Mouse (Mus musculus): ENCODE results near the gene Sdk2. TPM values are rescaled to one million over a fixed set of nuclear protein-coding genes. Genes with fewer than 3 reads are reported as not detected.
A peak's percentile ranks its signal among the peaks of the same experiment; 100 is the strongest.

Sdk2 gene
- polyA plus RNA-seq, 1 experiment from 2014 or later: 1.4 TPM

- H3K9me3 ChIP-seq (replicated peaks): no peaks in the 10 kb centered on the region
- no peak overlapping the region for H3K27ac ChIP-seq
- no peak overlapping the region for H3K9ac ChIP-seq
- ATAC-seq (replicated peaks; ENCODE audit: insufficient number of reproducible peaks, insufficient read depth, low FRiP score, low read depth): no peak
- H3K4me1 ChIP-seq (replicated peaks): no peaks in the 10 kb centered on the region
- no peak overlapping the region for H3K4me3 ChIP-seq
- H3K4me2 ChIP-seq: no peak overlapping the region
- H3K36me3 ChIP-seq: no peaks in the 10 kb centered on the region
- WGBS: 91% methylated on average over 11 of the region's 11 CpGs
- H3K27me3 ChIP-seq: no peaks in the 10 kb centered on the region
These were observed 224.0 kb downstream of the Sdk2 start for GRCm38 (mm10) chr11:113842879-113843278.

DNA sequence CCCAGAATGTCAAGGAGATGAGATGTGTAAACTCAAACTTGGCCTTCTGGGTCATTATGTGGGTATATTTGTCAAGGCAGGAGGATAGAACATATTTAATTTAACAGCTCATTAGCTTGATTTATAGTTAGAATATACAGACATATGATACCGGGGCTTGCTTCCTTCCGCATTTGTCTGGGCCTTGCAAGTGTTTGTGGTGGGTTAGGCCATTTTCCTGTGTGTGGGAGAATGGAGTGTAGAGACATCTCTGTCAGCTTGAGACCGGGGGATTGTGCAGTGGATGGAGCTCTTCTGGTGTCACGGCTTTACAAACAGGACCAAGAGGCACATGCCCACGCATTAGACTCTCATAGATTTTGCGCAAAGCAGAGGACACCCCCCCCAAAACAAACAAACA, 235.2 kb downstream of the Sdk2 start:
- Histone ChIP-seq H3K9me3 (replicated peaks) (no peaks in the 10 kb centered on the region), H3K9ac (no peak overlapping the region), H3K36me3 (no peaks in the 10 kb centered on the region), H3K4me2 (no peak overlapping the region), H3K27ac (no peak overlapping the region), H3K27me3 (0 out of 2 replicates have a peak, but pooled peaks cover 4% of the 10 kb centered on the region), H3K4me3 (no peak overlapping the region), H3K4me1 (replicated peaks) (0 out of 2 replicates have a peak, but pooled peaks cover 2% of the 10 kb centered on the region)
- WGBS: 86% methylated on average over 6 of the region's 6 CpGs
- no peak for ATAC-seq (replicated peaks; ENCODE audit: insufficient number of reproducible peaks, insufficient read depth, low FRiP score, low read depth)

DNA sequence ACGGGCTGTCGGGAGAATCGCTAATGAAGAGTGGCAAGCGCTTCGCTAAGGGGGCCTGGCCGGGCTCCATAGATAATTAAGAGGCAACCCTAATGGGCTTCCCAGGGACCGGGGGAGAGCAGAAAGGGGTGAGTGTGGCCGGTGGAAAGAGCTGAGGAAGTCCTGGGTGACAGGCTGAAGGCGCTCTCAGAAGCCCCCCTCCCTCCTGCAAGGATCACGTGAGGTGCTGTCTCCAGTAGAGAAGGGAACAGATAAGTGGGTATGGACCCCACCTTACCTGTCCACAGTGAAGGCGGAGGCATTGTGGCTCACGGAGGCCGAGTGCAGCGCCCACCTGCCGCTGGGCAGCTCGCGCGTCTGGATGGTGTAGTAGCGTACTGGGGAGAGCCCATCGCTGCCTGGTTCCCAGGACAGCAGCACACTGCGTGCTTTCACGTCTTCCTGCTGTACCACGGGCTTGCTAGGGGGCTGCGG, 238.7 kb downstream of the Sdk2 start:
- no peak for ATAC-seq (replicated peaks; ENCODE audit: insufficient number of reproducible peaks, insufficient read depth, low FRiP score, low read depth)

GRCm38 (mm10) chr11:113820005-113820404, 246.8 kb downstream of the Sdk2 start:
- H3K4me2 ChIP-seq: no peak overlapping the region
- 79% methylated on average over 10 of the region's 10 CpGs for WGBS
- H3K27me3 ChIP-seq: no peaks in the 10 kb centered on the region
- H3K9ac ChIP-seq: no peak overlapping the region
- H3K4me1 ChIP-seq (replicated peaks): peaks cover 9% of the 10 kb centered on the region
- H3K9me3 ChIP-seq (replicated peaks): no peaks in the 10 kb centered on the region
- no peak overlapping the region for H3K27ac ChIP-seq
- no peak for ATAC-seq (replicated peaks; ENCODE audit: insufficient number of reproducible peaks, insufficient read depth, low FRiP score, low read depth)
- no peak overlapping the region for H3K4me3 ChIP-seq
- H3K36me3 ChIP-seq: no peaks in the 10 kb centered on the region

More for the DNA sequence above, 238.7 kb downstream of the Sdk2 start:
- H3K9ac ChIP-seq: no peak overlapping the region
- no peak overlapping the region for H3K27ac ChIP-seq
- no peak overlapping the region for H3K4me3 ChIP-seq
- no peaks in the 10 kb centered on the region for H3K36me3 ChIP-seq
- 50% methylated on average over 24 of the region's 24 CpGs for WGBS
- H3K4me1 ChIP-seq (replicated peaks): no peaks in the 10 kb centered on the region
- H3K9me3 ChIP-seq (replicated peaks): no peaks in the 10 kb centered on the region
- no peak overlapping the region for H3K4me2 ChIP-seq
- 0 out of 2 replicates have a peak, but pooled peaks cover 4% of the 10 kb centered on the region for H3K27me3 ChIP-seq

DNA sequence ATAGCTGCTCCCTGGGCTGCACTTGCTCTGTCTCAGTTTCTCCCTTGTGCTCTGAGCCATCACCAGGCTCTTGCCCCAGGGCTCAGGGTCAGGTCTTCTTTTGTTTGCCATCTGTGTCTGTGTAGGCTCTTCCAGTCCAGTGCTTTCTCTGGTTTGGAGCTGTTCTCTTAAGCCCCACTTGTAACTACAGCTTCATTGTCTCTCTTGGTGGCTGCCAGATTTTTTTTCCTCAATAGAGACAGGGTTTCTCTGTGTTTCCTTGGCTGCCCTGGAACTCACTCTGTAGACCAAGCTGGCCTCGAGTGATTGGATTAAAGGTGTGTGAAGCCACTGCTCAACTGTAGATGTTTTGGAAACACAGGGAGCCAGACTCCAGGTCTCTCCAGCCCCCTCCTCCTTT, 247.8 kb downstream of the Sdk2 start:
- WGBS: 30% methylated on average over 1 of the region's 1 CpGs
- no peaks in the 10 kb centered on the region for H3K36me3 ChIP-seq
- no peak overlapping the region for H3K9ac ChIP-seq
- ATAC-seq (replicated peaks; ENCODE audit: insufficient number of reproducible peaks, insufficient read depth, low FRiP score, low read depth): no peak
- H3K4me3 ChIP-seq: no peak overlapping the region
- H3K9me3 ChIP-seq (replicated peaks): no peaks in the 10 kb centered on the region
- no peak overlapping the region for H3K4me2 ChIP-seq
- H3K27ac ChIP-seq: no peak overlapping the region
- peaks cover 9% of the 10 kb centered on the region for H3K4me1 ChIP-seq (replicated peaks)
- H3K27me3 ChIP-seq: no peaks in the 10 kb centered on the region

GRCm38 (mm10) chr11:113816971-113817548, 249.8 kb downstream of the Sdk2 start:
- WGBS: 55% methylated on average over 12 of the region's 12 CpGs
- 0 out of 2 replicates have a peak overlapping the region, but pooled peaks have one; percentile 20 for H3K27ac ChIP-seq
- ATAC-seq (replicated peaks; ENCODE audit: insufficient number of reproducible peaks, insufficient read depth, low FRiP score, low read depth): no peak

DNA sequence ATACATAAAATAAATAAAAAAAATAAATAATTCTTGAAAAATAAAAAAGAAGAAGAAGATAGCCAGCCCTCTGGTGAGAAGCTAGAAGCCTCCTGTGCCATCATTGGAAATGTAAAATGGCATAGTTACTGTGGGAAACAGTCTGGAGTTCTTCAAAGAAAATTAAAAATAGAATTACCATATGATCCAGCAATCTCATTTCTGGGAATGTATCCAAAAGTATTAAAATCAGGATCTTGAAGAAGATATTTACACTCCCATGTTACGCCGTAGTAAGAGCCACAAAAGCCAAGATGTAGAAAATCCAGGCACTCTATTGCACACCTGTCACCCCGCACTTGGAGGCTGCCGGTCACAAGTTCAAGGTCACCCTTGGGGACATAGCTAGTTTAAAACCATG, 250.4 kb downstream of the Sdk2 start:
- Histone ChIP-seq H3K9ac (no peak overlapping the region), H3K4me2 (no peak overlapping the region), H3K27me3 (no peaks in the 10 kb centered on the region), H3K4me1 (replicated peaks) (peaks cover 12% of the 10 kb centered on the region), H3K36me3 (no peaks in the 10 kb centered on the region), H3K9me3 (replicated peaks) (no peaks in the 10 kb centered on the region), H3K27ac (no peak overlapping the region), H3K4me3 (no peak overlapping the region)
- 41% methylated on average over 4 of the region's 4 CpGs for WGBS
- no peak for ATAC-seq (replicated peaks; ENCODE audit: insufficient number of reproducible peaks, insufficient read depth, low FRiP score, low read depth)

More at GRCm38 (mm10) chr11:113816971-113817548, 249.8 kb downstream of the Sdk2 start:
- Histone ChIP-seq H3K4me1 (replicated peaks) (peaks cover 10% of the 10 kb centered on the region), H3K4me3 (no peak overlapping the region), H3K9ac (no peak overlapping the region), H3K27me3 (no peaks in the 10 kb centered on the region), H3K36me3 (no peaks in the 10 kb centered on the region), H3K4me2 (no peak overlapping the region), H3K9me3 (replicated peaks) (no peaks in the 10 kb centered on the region)

- Histone ChIP-seq H3K9me3 (replicated peaks) (no peaks in the 10 kb centered on the region), H3K27ac (peak overlapping the region; percentile 19; the same call in 1 of the 2 replicates), H3K4me2 (peak overlapping the region; percentile 50), H3K4me3 (0 out of 2 replicates have a peak overlapping the region, but pooled peaks have one; percentile 2), H3K4me1 (replicated peaks) (peaks cover 18% of the 10 kb centered on the region), H3K9ac (no peak overlapping the region), H3K27me3 (no peaks in the 10 kb centered on the region), H3K36me3 (no peaks in the 10 kb centered on the region)
- 29% methylated on average over 20 of the region's 20 CpGs for WGBS
- no peak for ATAC-seq (replicated peaks; ENCODE audit: insufficient number of reproducible peaks, insufficient read depth, low FRiP score, low read depth)
These were observed 255.1 kb downstream of the Sdk2 start for GRCm38 (mm10) chr11:113811546-113812339.

- no peaks in the 10 kb centered on the region for H3K27me3 ChIP-seq
- H3K4me3 ChIP-seq: 0 out of 2 replicates have a peak overlapping the region, but pooled peaks have one; percentile 2
- H3K4me1 ChIP-seq (replicated peaks): peaks cover 22% of the 10 kb centered on the region
- H3K27ac ChIP-seq: no peak overlapping the region
- WGBS: 51% methylated on average over 24 of the region's 24 CpGs
- no peaks in the 10 kb centered on the region for H3K9me3 ChIP-seq (replicated peaks)
- H3K9ac ChIP-seq: no peak overlapping the region
- peak; percentile 48; the same call in 1 of the 2 replicates for ATAC-seq (replicated peaks; ENCODE audit: insufficient number of reproducible peaks, insufficient read depth, low FRiP score, low read depth)
- no peaks in the 10 kb centered on the region for H3K36me3 ChIP-seq
- peak overlapping the region; percentile 50 for H3K4me2 ChIP-seq
These were observed 256.0 kb downstream of the Sdk2 start for GRCm38 (mm10) chr11:113810638-113811545.

DNA sequence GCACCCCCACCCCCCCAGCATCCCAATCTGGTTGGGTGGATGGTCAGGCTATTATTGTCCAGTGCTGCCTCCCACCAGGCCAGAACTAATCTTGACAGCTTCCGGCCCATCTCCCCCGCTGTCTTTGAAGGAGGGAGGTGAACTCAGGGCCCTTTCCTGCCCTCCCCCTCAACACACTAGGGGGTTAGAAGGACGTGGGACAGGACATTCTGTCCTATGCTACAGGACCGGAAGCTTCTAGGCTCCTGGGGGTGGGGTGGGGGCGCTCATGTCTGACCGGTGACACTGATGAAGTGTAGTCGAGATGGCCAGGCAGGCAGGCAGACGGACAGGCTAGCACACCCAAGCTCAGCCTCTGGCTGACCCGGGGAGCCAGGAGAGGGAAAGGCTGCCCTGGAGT, 259.8 kb downstream of the Sdk2 start:
- Histone ChIP-seq H3K4me3 (no peak overlapping the region), H3K36me3 (no peaks in the 10 kb centered on the region), H3K27me3 (no peaks in the 10 kb centered on the region; the same call in 1 of the 2 replicates), H3K27ac (peak overlapping the region; percentile 33; the same call in 1 of the 2 replicates), H3K4me2 (no peak overlapping the region), H3K4me1 (replicated peaks) (peaks cover 40% of the 10 kb centered on the region), H3K9ac (no peak overlapping the region), H3K9me3 (replicated peaks) (no peaks in the 10 kb centered on the region)
- 29% methylated on average over 9 of the region's 9 CpGs for WGBS
- ATAC-seq (replicated peaks; ENCODE audit: insufficient number of reproducible peaks, insufficient read depth, low FRiP score, low read depth): peak; percentile 61

All from heart, embryonic 15.5 days (tissue).